Mouse (Mus musculus) cortical plate, adult 2 months (tissue): Measurements from ENCODE around the gene St3gal3.

Experiments used
- CTCF ChIP-seq: fragments of 200-500 bp; IDR thresholded peaks from 2 replicates; pipeline ENCODE4 v1.5.1; 2011; ENCODE audit warnings: mild to moderate bottlenecking, control low read depth, low read length; ENCODE audit not compliant: insufficient read depth; ENCODE audit errors: extremely low read depth
- POLR2A ChIP-seq: fragments of 200-500 bp; IDR thresholded peaks from 2 replicates; pipeline ENCODE4 v1.6.1; 2011; ENCODE audit warnings: mild to moderate bottlenecking, low read length, control low read depth; ENCODE audit not compliant: insufficient read depth; ENCODE audit errors: extremely low read depth

GRCm38 (mm10) chr4:118123030-118123704, 11.5 kb downstream of the St3gal3 start:
- no peak for TF ChIP-seq CTCF
- TF ChIP-seq POLR2A: no peak
